Mouse (Mus musculus) heart, embryonic 16.5 days (tissue): ENCODE data around the gene Pdzd7. TPM values are rescaled to one million over a fixed set of nuclear protein-coding genes. Genes with fewer than 3 reads are reported as not detected.

Experiments
- ATAC-seq: fragments of 200-750 bp; cut with Nextera tagmentation; replicated peaks from 2 replicates; pipeline ENCODE4 v1.8.0; 2017; ENCODE audit warnings: moderate number of reproducible peaks; ENCODE audit not compliant: insufficient read depth, low FRiP score; ENCODE audit errors: extremely low read depth
- H3K27ac ChIP-seq: fragments of 300-500 bp; sonication (generic); 2 replicates; pipeline ENCODE4 v1.5.1; 2014; ENCODE audit warnings: mild to moderate bottlenecking, low read length, control low read depth, moderate library complexity
- H3K27me3 ChIP-seq: fragments of 300-500 bp; sonication (generic); 2 replicates; pipeline ENCODE4 v1.6.1; 2014; ENCODE audit warnings: low read length, mixed read lengths; ENCODE audit not compliant: control insufficient read depth, insufficient read depth
- H3K36me3 ChIP-seq: fragments of 300-500 bp; sonication (generic); 2 replicates; pipeline ENCODE4 v1.6.1; 2014; ENCODE audit not compliant: control insufficient read depth, insufficient read depth
- H3K4me1 ChIP-seq: fragments of 300-500 bp; sonication (generic); 2 replicates; pipeline ENCODE4 v1.6.1; 2014; ENCODE audit warnings: low read length, mixed read lengths; ENCODE audit not compliant: control insufficient read depth, insufficient read depth
- H3K4me2 ChIP-seq: fragments of 300-500 bp; sonication (generic); 2 replicates; pipeline ENCODE4 v1.6.1; 2014; ENCODE audit warnings: low read depth, mild to moderate bottlenecking, control low read depth, low read length
- H3K4me3 ChIP-seq: fragments of 300-500 bp; sonication (generic); 2 replicates; pipeline ENCODE4 v1.5.1; 2014; ENCODE audit warnings: mild to moderate bottlenecking, control low read depth, low read length
- H3K9ac ChIP-seq: fragments of 300-500 bp; sonication (generic); 2 replicates; pipeline ENCODE4 v1.6.1; 2014; ENCODE audit warnings: low read length, control low read depth
- H3K9me3 ChIP-seq: fragments of 300-500 bp; sonication (generic); replicated peaks from 2 replicates; pipeline ENCODE4 v1.6.1; 2016; ENCODE audit warnings: low read length; ENCODE audit not compliant: control insufficient read depth
- WGBS: fragments of 180-500 bp; shearing (Covaris S2); extraction: QIAGEN DNeasy Blood & Tissue Kit; methylation state at CpG from one replicate; pipeline ENCODE4 v1.1.7; 2014; 5-methylcytosine and 5-hydroxymethylcytosine counted together
- polyA plus RNA-seq: library from polyadenylated mRNA; unstranded; fragments of >200 nt; fragmentation: Nextera tagmentation; extraction: Ambion mirVana; gene quantifications from 2 replicates; pipeline ENCODE4 v1.2.1, GENCODE M21; 2015

Gene Pdzd7
- polyA plus RNA-seq, 1 experiment from 2014 or later = 0.14 TPM

DNA sequence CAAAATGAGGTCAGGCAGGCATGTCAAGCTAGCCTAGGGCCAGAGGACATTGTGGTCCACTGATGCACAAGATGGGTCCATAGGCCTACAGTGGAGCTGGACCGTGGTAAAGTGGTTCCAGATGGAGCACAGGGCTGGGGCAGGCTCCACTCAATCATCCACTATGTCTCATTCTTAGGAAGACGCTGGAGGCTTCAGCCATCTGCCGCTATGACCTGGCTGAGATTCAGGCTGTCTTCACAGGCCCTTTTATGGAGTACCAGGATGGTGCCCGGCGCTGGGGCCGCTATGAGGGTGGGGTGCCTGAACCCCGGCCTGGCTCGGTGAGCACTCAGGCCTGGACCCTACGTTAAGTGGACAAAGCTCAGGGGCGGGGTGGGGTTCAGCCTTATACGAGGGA is 47.7 kb downstream of the Pdzd7 start:
- Histone ChIP-seq H3K36me3 (no peaks in the 10 kb centered on the region), H3K4me3 (no peak overlapping the region), H3K27ac (no peak overlapping the region), H3K4me2 (no peak overlapping the region), H3K9me3 (no peaks in the 10 kb centered on the region), H3K27me3 (no peaks in the 10 kb centered on the region), H3K4me1 (no peaks in the 10 kb centered on the region), H3K9ac (no peak overlapping the region)
- ATAC-seq = no peak
- 85% methylated on average over 11 of the region's 11 CpGs for WGBS

GRCm38 (mm10) chr19:44992712-44993111 is 52.8 kb downstream of the Pdzd7 start:
- H3K27me3 ChIP-seq = no peaks in the 10 kb centered on the region
- H3K36me3 ChIP-seq = no peaks in the 10 kb centered on the region
- H3K4me1 ChIP-seq = peaks cover 14% of the 10 kb centered on the region
- H3K4me3 ChIP-seq = no peak overlapping the region
- ATAC-seq = no peak
- no peak overlapping the region for H3K27ac ChIP-seq
- no peak overlapping the region for H3K4me2 ChIP-seq
- WGBS = 52% methylated on average over 7 of the region's 7 CpGs
- no peaks in the 10 kb centered on the region for H3K9me3 ChIP-seq
- no peak overlapping the region for H3K9ac ChIP-seq

GRCm38 (mm10) chr19:44992246-44992645 is 53.3 kb downstream of the Pdzd7 start:
- 45% methylated on average over 7 of the region's 7 CpGs for WGBS
- no peaks in the 10 kb centered on the region for H3K27me3 ChIP-seq
- H3K9me3 ChIP-seq = no peaks in the 10 kb centered on the region
- no peak overlapping the region for H3K27ac ChIP-seq
- H3K9ac ChIP-seq = no peak overlapping the region
- no peak for ATAC-seq
- no peak overlapping the region for H3K4me3 ChIP-seq
- 0 out of 2 replicates have a peak overlapping the region, but pooled peaks have one; percentile 9 for H3K4me2 ChIP-seq
- H3K4me1 ChIP-seq = peaks cover 14% of the 10 kb centered on the region
- no peaks in the 10 kb centered on the region for H3K36me3 ChIP-seq

- H3K4me2 ChIP-seq = no peak overlapping the region
- ATAC-seq = no peak
- 76% methylated on average over 8 of the region's 8 CpGs for WGBS
These were observed 54.5 kb downstream of the Pdzd7 start for GRCm38 (mm10) chr19:44991031-44991430.

GRCm38 (mm10) chr19:44989567-44990495 is 55.7 kb downstream of the Pdzd7 start:
- 11% methylated on average over 22 of the region's 22 CpGs for WGBS

More at GRCm38 (mm10) chr19:44991031-44991430, 54.5 kb downstream of the Pdzd7 start:
- H3K27me3 ChIP-seq = no peaks in the 10 kb centered on the region
- no peaks in the 10 kb centered on the region for H3K9me3 ChIP-seq
- H3K4me3 ChIP-seq = no peak overlapping the region
- no peaks in the 10 kb centered on the region for H3K36me3 ChIP-seq
- H3K4me1 ChIP-seq = peaks cover 14% of the 10 kb centered on the region
- H3K9ac ChIP-seq = no peak overlapping the region
- H3K27ac ChIP-seq = no peak overlapping the region

DNA sequence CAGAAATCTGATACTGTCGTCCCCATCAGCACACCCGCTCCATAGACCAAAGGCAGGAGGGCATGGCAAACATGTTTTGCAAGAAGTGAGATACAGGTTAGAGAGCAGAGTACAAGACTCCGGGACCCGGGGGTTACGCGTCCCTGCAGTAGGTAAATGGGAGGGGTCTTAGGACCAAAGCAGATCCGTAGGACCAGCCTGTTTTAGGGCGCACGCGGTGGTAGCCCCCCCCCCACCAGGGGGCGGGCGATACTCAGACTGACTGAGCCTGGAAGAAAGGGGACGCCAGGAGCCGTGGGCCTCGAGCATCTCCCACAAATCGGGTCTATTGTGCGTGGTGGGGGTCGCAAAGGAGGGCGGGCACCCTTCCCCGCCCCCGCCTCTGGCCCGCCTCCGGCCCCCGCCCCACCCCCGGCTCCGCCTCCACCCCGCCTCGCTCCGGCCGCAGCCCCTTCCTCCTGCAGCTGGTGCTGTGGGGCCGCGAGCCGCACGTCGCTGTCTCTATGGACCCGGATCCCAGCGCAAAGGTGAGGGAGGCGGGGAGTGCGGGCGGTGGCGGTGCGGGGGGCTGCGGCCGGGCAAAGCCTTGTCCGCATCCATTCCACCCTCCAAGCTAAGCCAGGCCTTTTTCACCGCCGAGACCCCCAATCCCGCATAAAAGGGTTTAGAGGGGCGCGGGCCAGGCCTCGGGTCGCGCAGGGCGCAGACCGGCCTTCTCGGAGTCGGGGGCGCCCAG is 56.5 kb downstream of the Pdzd7 start, which contains the start of gene Sema4g:
Gene Sema4g (plus strand): TSS at position 271 of the 736 bp plus-strand sequence.
- Histone ChIP-seq H3K27me3 (no peaks in the 10 kb centered on the region), H3K9ac (peak within 1 kb of the TSS; percentile 79), H3K9me3 (no peaks in the 10 kb centered on the region), H3K4me2 (peak within 1 kb of the TSS; percentile 99), H3K36me3 (no peaks in the 10 kb centered on the region), H3K4me1 (peaks cover 14% of the 10 kb centered on the region), H3K4me3 (peak within 1 kb of the TSS; percentile 72), H3K27ac (no peak within 1 kb of the TSS)
- ATAC-seq = peak; percentile 51
- WGBS = under 1% methylated on average over 54 of the region's 58 CpGs

More at GRCm38 (mm10) chr19:44989567-44990495, 55.7 kb downstream of the Pdzd7 start:
- Histone ChIP-seq H3K27me3 (no peaks in the 10 kb centered on the region), H3K4me3 (peak overlapping the region; percentile 72), H3K4me1 (peaks cover 14% of the 10 kb centered on the region), H3K36me3 (no peaks in the 10 kb centered on the region), H3K9me3 (no peaks in the 10 kb centered on the region), H3K27ac (no peak overlapping the region), H3K4me2 (peak overlapping the region; percentile 99), H3K9ac (peak overlapping the region; percentile 79)
- ATAC-seq = 0 out of 2 replicates have a peak, but pooled peaks have one; percentile 10

DNA sequence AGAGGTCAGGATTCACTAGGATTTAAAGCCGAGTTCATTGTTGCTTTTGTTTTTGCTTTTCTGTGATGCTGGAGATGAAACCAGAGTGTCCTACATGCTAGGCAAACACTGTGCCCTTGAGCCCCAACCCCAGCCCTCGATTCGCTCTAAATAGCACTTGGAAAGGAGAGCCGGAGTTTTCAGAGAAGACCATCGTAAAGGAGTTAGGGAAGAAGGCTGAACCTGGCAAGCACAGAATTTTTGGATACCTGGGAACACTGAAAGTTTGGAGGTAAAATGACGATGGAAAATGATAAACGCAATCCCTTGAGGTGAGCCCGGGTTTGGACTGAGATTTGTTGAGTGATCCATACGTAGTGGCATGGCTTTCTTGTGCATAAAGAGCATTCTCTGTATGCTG is 57.2 kb downstream of the Pdzd7 start:
- Histone ChIP-seq H3K9ac (peak overlapping the region; percentile 79; the same call in 1 of the 2 replicates), H3K27me3 (no peaks in the 10 kb centered on the region), H3K36me3 (0 out of 2 replicates have a peak, but pooled peaks cover 1% of the 10 kb centered on the region), H3K9me3 (no peaks in the 10 kb centered on the region), H3K4me2 (peak overlapping the region; percentile 99), H3K4me3 (peak overlapping the region; percentile 72), H3K4me1 (peaks cover 14% of the 10 kb centered on the region), H3K27ac (no peak overlapping the region)
- WGBS = 31% methylated on average over 9 of the region's 9 CpGs
- no peak for ATAC-seq

DNA sequence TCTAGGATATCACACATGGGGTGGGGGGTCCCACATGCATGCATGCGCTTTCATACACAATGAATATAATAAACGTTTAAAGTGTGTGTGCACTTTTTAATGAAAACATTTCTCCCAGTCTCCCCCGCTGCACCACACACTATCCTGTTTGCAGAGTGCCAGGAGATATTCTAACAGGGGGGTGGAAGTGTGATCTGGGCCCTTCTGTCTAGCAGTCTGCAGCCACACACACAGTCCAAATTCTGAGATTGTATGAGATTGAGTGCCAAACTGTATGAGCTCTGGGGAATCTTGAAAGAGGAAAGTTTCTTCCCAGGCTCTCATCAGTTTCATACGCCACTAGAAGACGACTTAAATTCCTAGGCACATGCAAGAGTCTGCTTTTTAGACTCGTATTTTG is 57.7 kb downstream of the Pdzd7 start:
- Histone ChIP-seq H3K36me3 (0 out of 2 replicates have a peak, but pooled peaks cover 4% of the 10 kb centered on the region), H3K4me1 (peaks cover 14% of the 10 kb centered on the region), H3K27me3 (no peaks in the 10 kb centered on the region), H3K27ac (no peak overlapping the region), H3K9me3 (no peaks in the 10 kb centered on the region), H3K4me3 (no peak overlapping the region), H3K9ac (no peak overlapping the region), H3K4me2 (no peak overlapping the region)
- no peak for ATAC-seq
- WGBS = 68% methylated on average over 6 of the region's 6 CpGs
